Mouse (Mus musculus): ENCODE measurements around the gene Yy1. TPM values are rescaled to one million over a fixed set of nuclear protein-coding genes. Genes with fewer than 3 reads are reported as not detected.

Gene Yy1
- polyA plus RNA-seq, 1 experiment from 2014 or later, result 16.0 TPM

- Histone ChIP-seq H3K4me1 (peaks cover 5% of the 10 kb centered on the region; the same call in 1 of the 2 replicates), H3K27ac (replicated peaks) (no peak overlapping the region), H3K4me2 (replicated peaks) (no peak overlapping the region), H3K9ac (no peak overlapping the region), H3K27me3 (no peaks in the 10 kb centered on the region), H3K4me3 (replicated peaks) (no peak overlapping the region), H3K9me3 (replicated peaks) (no peaks in the 10 kb centered on the region), H3K36me3 (no peaks in the 10 kb centered on the region)
- ATAC-seq (ENCODE audit: insufficient number of reproducible peaks, low FRiP score, low TSS enrichment, low read depth), result no peak
- WGBS, result 78% methylated on average over 11 of the region's 11 CpGs
Measured at GRCm38 (mm10) chr12:108759266-108759665, 33.5 kb upstream of the Yy1 start.

- Histone ChIP-seq H3K4me3 (replicated peaks) (no peak overlapping the region), H3K4me2 (replicated peaks) (no peak overlapping the region), H3K36me3 (no peaks in the 10 kb centered on the region), H3K9ac (no peak overlapping the region), H3K27ac (replicated peaks) (no peak overlapping the region), H3K4me1 (peaks cover 8% of the 10 kb centered on the region; the same call in 1 of the 2 replicates), H3K27me3 (no peaks in the 10 kb centered on the region), H3K9me3 (replicated peaks) (no peaks in the 10 kb centered on the region)
- 81% methylated on average over 6 of the region's 6 CpGs for WGBS
- ATAC-seq (ENCODE audit: insufficient number of reproducible peaks, low FRiP score, low TSS enrichment, low read depth), result no peak
Measured at GRCm38 (mm10) chr12:108760016-108760415, 32.8 kb upstream of the Yy1 start.

- H3K27me3 ChIP-seq, result no peaks in the 10 kb centered on the region
- no peak for ATAC-seq (ENCODE audit: insufficient number of reproducible peaks, low FRiP score, low TSS enrichment, low read depth)
- no peak overlapping the region for H3K9ac ChIP-seq
- no peak overlapping the region for H3K27ac ChIP-seq (replicated peaks)
- H3K4me3 ChIP-seq (replicated peaks), result no peak overlapping the region
- H3K9me3 ChIP-seq (replicated peaks), result no peaks in the 10 kb centered on the region
- H3K4me2 ChIP-seq (replicated peaks), result no peak overlapping the region
- WGBS, result 70% methylated on average over 9 of the region's 9 CpGs
- H3K4me1 ChIP-seq, result peaks cover 13% of the 10 kb centered on the region
- H3K36me3 ChIP-seq, result no peaks in the 10 kb centered on the region
Measured at GRCm38 (mm10) chr12:108760500-108761020, 32.2 kb upstream of the Yy1 start.

- Histone ChIP-seq H3K9ac (no peak overlapping the region), H3K4me1 (peaks cover 20% of the 10 kb centered on the region), H3K4me3 (replicated peaks) (no peak overlapping the region), H3K36me3 (no peaks in the 10 kb centered on the region), H3K27me3 (no peaks in the 10 kb centered on the region), H3K4me2 (replicated peaks) (no peak overlapping the region), H3K9me3 (replicated peaks) (no peaks in the 10 kb centered on the region), H3K27ac (replicated peaks) (peak overlapping the region; percentile 17; the same call in 1 of the 2 replicates)
- 59% methylated on average over 4 of the region's 4 CpGs for WGBS
- ATAC-seq (ENCODE audit: insufficient number of reproducible peaks, low FRiP score, low TSS enrichment, low read depth), result no peak
Measured at GRCm38 (mm10) chr12:108761209-108761608, 31.6 kb upstream of the Yy1 start.

- H3K4me2 ChIP-seq (replicated peaks), result no peak overlapping the region
- H3K4me3 ChIP-seq (replicated peaks), result no peak overlapping the region
- H3K36me3 ChIP-seq, result no peaks in the 10 kb centered on the region
- H3K27ac ChIP-seq (replicated peaks), result no peak overlapping the region
- WGBS, result 69% methylated on average over 4 of the region's 4 CpGs
- no peak overlapping the region for H3K9ac ChIP-seq
- no peaks in the 10 kb centered on the region for H3K9me3 ChIP-seq (replicated peaks)
- H3K27me3 ChIP-seq, result no peaks in the 10 kb centered on the region
- peaks cover 24% of the 10 kb centered on the region for H3K4me1 ChIP-seq
- no peak for ATAC-seq (ENCODE audit: insufficient number of reproducible peaks, low FRiP score, low TSS enrichment, low read depth)
Measured at GRCm38 (mm10) chr12:108761665-108762064, 31.1 kb upstream of the Yy1 start.

GRCm38 (mm10) chr12:108763057-108763796, 29.5 kb upstream of the Yy1 start:
- WGBS, result 72% methylated on average over 9 of the region's 9 CpGs
- Histone ChIP-seq H3K36me3 (no peaks in the 10 kb centered on the region), H3K27ac (replicated peaks) (no peak overlapping the region), H3K4me1 (peaks cover 25% of the 10 kb centered on the region), H3K9me3 (replicated peaks) (no peaks in the 10 kb centered on the region), H3K4me3 (replicated peaks) (no peak overlapping the region), H3K4me2 (replicated peaks) (no peak overlapping the region), H3K9ac (no peak overlapping the region), H3K27me3 (no peaks in the 10 kb centered on the region)
- ATAC-seq (ENCODE audit: insufficient number of reproducible peaks, low FRiP score, low TSS enrichment, low read depth), result no peak

- Histone ChIP-seq H3K4me1 (peaks cover 23% of the 10 kb centered on the region), H3K36me3 (no peaks in the 10 kb centered on the region), H3K9ac (no peak overlapping the region), H3K9me3 (replicated peaks) (no peaks in the 10 kb centered on the region), H3K27me3 (no peaks in the 10 kb centered on the region), H3K4me2 (replicated peaks) (peak overlapping the region; percentile 55), H3K27ac (replicated peaks) (peak overlapping the region; percentile 84), H3K4me3 (replicated peaks) (peak overlapping the region; percentile 35)
- WGBS, result 58% methylated on average over 22 of the region's 22 CpGs
- ATAC-seq (ENCODE audit: insufficient number of reproducible peaks, low FRiP score, low TSS enrichment, low read depth), result no peak
Measured at GRCm38 (mm10) chr12:108764917-108765678, 27.7 kb upstream of the Yy1 start.

GRCm38 (mm10) chr12:108765751-108766221, 27.0 kb upstream of the Yy1 start:
- peak overlapping the region; percentile 55 for H3K4me2 ChIP-seq (replicated peaks)
- no peaks in the 10 kb centered on the region for H3K36me3 ChIP-seq
- no peaks in the 10 kb centered on the region for H3K27me3 ChIP-seq
- H3K4me1 ChIP-seq, result peaks cover 23% of the 10 kb centered on the region
- H3K9ac ChIP-seq, result no peak overlapping the region
- ATAC-seq (ENCODE audit: insufficient number of reproducible peaks, low FRiP score, low TSS enrichment, low read depth), result 0 out of 2 replicates have a peak, but pooled peaks have one; percentile 52
- H3K4me3 ChIP-seq (replicated peaks), result peak overlapping the region; percentile 35
- 11% methylated on average over 14 of the region's 14 CpGs for WGBS
- H3K27ac ChIP-seq (replicated peaks), result peak overlapping the region; percentile 84
- H3K9me3 ChIP-seq (replicated peaks), result no peaks in the 10 kb centered on the region

- no peaks in the 10 kb centered on the region for H3K9me3 ChIP-seq (replicated peaks)
- no peaks in the 10 kb centered on the region for H3K27me3 ChIP-seq
- H3K4me2 ChIP-seq (replicated peaks), result peak overlapping the region; percentile 55
- peaks cover 23% of the 10 kb centered on the region for H3K4me1 ChIP-seq
- peak overlapping the region; percentile 35 for H3K4me3 ChIP-seq (replicated peaks)
- no peak overlapping the region for H3K9ac ChIP-seq
- no peak for ATAC-seq (ENCODE audit: insufficient number of reproducible peaks, low FRiP score, low TSS enrichment, low read depth)
- WGBS, result 48% methylated on average over 10 of the region's 10 CpGs
- peak overlapping the region; percentile 84 for H3K27ac ChIP-seq (replicated peaks)
- no peaks in the 10 kb centered on the region for H3K36me3 ChIP-seq
Measured at GRCm38 (mm10) chr12:108766316-108766715, 26.5 kb upstream of the Yy1 start.

GRCm38 (mm10) chr12:108766866-108767265, 25.9 kb upstream of the Yy1 start:
- H3K9ac ChIP-seq, result no peak overlapping the region
- WGBS, result 18% methylated on average over 7 of the region's 7 CpGs
- no peaks in the 10 kb centered on the region for H3K27me3 ChIP-seq
- H3K36me3 ChIP-seq, result no peaks in the 10 kb centered on the region
- H3K27ac ChIP-seq (replicated peaks), result no peak overlapping the region
- H3K9me3 ChIP-seq (replicated peaks), result no peaks in the 10 kb centered on the region
- H3K4me1 ChIP-seq, result peaks cover 23% of the 10 kb centered on the region
- no peak for ATAC-seq (ENCODE audit: insufficient number of reproducible peaks, low FRiP score, low TSS enrichment, low read depth)
- H3K4me3 ChIP-seq (replicated peaks), result no peak overlapping the region
- H3K4me2 ChIP-seq (replicated peaks), result peak overlapping the region; percentile 55

GRCm38 (mm10) chr12:108768196-108768854, 24.4 kb upstream of the Yy1 start:
- Histone ChIP-seq H3K27me3 (no peaks in the 10 kb centered on the region), H3K27ac (replicated peaks) (no peak overlapping the region), H3K4me3 (replicated peaks) (no peak overlapping the region), H3K4me2 (replicated peaks) (no peak overlapping the region), H3K4me1 (peaks cover 23% of the 10 kb centered on the region), H3K9me3 (replicated peaks) (no peaks in the 10 kb centered on the region), H3K36me3 (peaks cover 4% of the 10 kb centered on the region; the same call in 1 of the 2 replicates), H3K9ac (no peak overlapping the region)
- WGBS, result 77% methylated on average over 11 of the region's 11 CpGs
- no peak for ATAC-seq (ENCODE audit: insufficient number of reproducible peaks, low FRiP score, low TSS enrichment, low read depth)

Measured in embryonic facial prominence, embryonic 15.5 days (tissue).